Mouse (Mus musculus): ENCODE measurements around the gene Rab35. TPM values are rescaled to one million over a fixed set of nuclear protein-coding genes. Genes with fewer than 3 reads are reported as not detected.

Gene Rab35
- polyA plus RNA-seq, 1 experiment from 2014 or later = 18.7 TPM

GRCm38 (mm10) chr5:115669974-115670373 lies 38.3 kb downstream of the Rab35 start:
- no peaks in the 10 kb centered on the region for H3K9me3 ChIP-seq
- ATAC-seq (replicated peaks) = no peak
- no peak overlapping the region for H3K4me3 ChIP-seq
- H3K9ac ChIP-seq = no peak overlapping the region
- no peaks in the 10 kb centered on the region for H3K27me3 ChIP-seq (replicated peaks)
- 0 out of 2 replicates have a peak, but pooled peaks cover 3% of the 10 kb centered on the region for H3K4me1 ChIP-seq
- H3K4me2 ChIP-seq = no peak overlapping the region
- H3K36me3 ChIP-seq (replicated peaks) = no peaks in the 10 kb centered on the region
- H3K27ac ChIP-seq = no peak overlapping the region
- WGBS = 87% methylated on average over 11 of the region's 11 CpGs

- 77% methylated on average over 2 of the region's 2 CpGs for WGBS
- no peak for ATAC-seq (replicated peaks)
Observed at GRCm38 (mm10) chr5:115670406-115670805, 38.7 kb downstream of the Rab35 start.

DNA sequence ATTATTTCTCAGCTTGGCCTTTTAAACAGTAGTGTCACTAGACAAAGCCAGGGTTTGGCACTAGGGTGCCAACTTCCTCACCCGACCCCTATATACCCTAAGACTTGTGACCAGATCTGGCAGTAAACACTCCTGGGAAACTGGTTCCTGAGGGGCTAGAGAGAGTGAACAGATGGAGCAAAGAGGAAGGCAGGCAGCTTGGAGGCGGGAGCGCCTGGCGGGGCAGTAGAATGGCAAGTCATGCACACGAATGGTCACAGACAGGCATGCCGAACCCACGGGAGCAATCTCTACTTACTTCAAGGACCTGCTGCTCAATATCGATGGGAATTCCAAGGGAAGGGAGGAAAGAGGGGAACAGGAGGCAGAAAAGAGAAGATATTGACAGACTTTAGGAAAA lies 40.1 kb downstream of the Rab35 start:
- Histone ChIP-seq H3K4me2 (no peak overlapping the region), H3K4me1 (no peaks in the 10 kb centered on the region), H3K9ac (no peak overlapping the region), H3K9me3 (no peaks in the 10 kb centered on the region), H3K27me3 (replicated peaks) (no peaks in the 10 kb centered on the region), H3K36me3 (replicated peaks) (no peaks in the 10 kb centered on the region), H3K27ac (no peak overlapping the region), H3K4me3 (no peak overlapping the region)
- ATAC-seq (replicated peaks) = no peak
- 69% methylated on average over 8 of the region's 8 CpGs for WGBS

More at GRCm38 (mm10) chr5:115670406-115670805, 38.7 kb downstream of the Rab35 start:
- H3K27me3 ChIP-seq (replicated peaks) = no peaks in the 10 kb centered on the region
- no peaks in the 10 kb centered on the region for H3K9me3 ChIP-seq
- no peak overlapping the region for H3K27ac ChIP-seq
- H3K36me3 ChIP-seq (replicated peaks) = no peaks in the 10 kb centered on the region
- H3K4me2 ChIP-seq = no peak overlapping the region
- H3K4me1 ChIP-seq = 0 out of 2 replicates have a peak, but pooled peaks cover 3% of the 10 kb centered on the region
- no peak overlapping the region for H3K9ac ChIP-seq
- no peak overlapping the region for H3K4me3 ChIP-seq

GRCm38 (mm10) chr5:115685126-115685525 lies 53.4 kb downstream of the Rab35 start:
- H3K36me3 ChIP-seq (replicated peaks) = no peaks in the 10 kb centered on the region
- H3K27me3 ChIP-seq (replicated peaks) = no peaks in the 10 kb centered on the region
- H3K9me3 ChIP-seq = no peaks in the 10 kb centered on the region
- H3K27ac ChIP-seq = no peak overlapping the region
- no peak overlapping the region for H3K4me3 ChIP-seq
- no peak for ATAC-seq (replicated peaks)
- no peak overlapping the region for H3K9ac ChIP-seq
- whole genome bisulfite sequencing = 74% methylated on average over 10 of the region's 10 CpGs
- no peak overlapping the region for H3K4me2 ChIP-seq
- H3K4me1 ChIP-seq = peaks cover 13% of the 10 kb centered on the region

- H3K27ac ChIP-seq = no peak overlapping the region
- no peak overlapping the region for H3K4me3 ChIP-seq
- no peak for ATAC-seq (replicated peaks)
Observed at GRCm38 (mm10) chr5:115686716-115687115, 55.0 kb downstream of the Rab35 start.

DNA sequence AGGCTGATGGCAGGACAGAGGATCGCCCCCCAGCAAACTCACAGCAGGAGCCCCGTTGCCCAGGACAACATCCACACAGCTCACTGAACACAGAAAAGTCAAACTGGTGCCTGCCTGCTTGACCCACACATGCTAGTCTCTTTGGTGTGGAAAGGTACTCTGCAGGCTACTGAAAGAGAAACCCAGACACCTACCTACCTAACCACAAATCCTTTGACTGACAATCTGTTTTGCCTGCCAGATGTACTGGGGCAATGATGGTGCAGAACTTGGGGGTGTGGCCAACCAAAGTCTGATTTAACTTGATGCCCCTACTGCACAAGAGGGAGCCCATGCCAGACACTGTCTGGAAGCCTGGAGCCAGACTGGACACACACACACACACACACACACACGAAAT lies 61.6 kb downstream of the Rab35 start:
- H3K27me3 ChIP-seq (replicated peaks) = no peaks in the 10 kb centered on the region
- WGBS = 40% methylated on average over 3 of the region's 3 CpGs
- H3K9ac ChIP-seq = no peak overlapping the region
- ATAC-seq (replicated peaks) = no peak
- peaks cover 8% of the 10 kb centered on the region for H3K4me1 ChIP-seq
- no peak overlapping the region for H3K4me2 ChIP-seq
- no peaks in the 10 kb centered on the region for H3K9me3 ChIP-seq
- H3K36me3 ChIP-seq (replicated peaks) = no peaks in the 10 kb centered on the region
- no peak overlapping the region for H3K27ac ChIP-seq
- H3K4me3 ChIP-seq = no peak overlapping the region

More at GRCm38 (mm10) chr5:115686716-115687115, 55.0 kb downstream of the Rab35 start:
- H3K4me2 ChIP-seq = no peak overlapping the region
- H3K9me3 ChIP-seq = no peaks in the 10 kb centered on the region
- H3K27me3 ChIP-seq (replicated peaks) = no peaks in the 10 kb centered on the region
- H3K4me1 ChIP-seq = peaks cover 13% of the 10 kb centered on the region
- H3K9ac ChIP-seq = no peak overlapping the region
- 28% methylated on average over 7 of the region's 7 CpGs for WGBS
- no peaks in the 10 kb centered on the region for H3K36me3 ChIP-seq (replicated peaks)

DNA sequence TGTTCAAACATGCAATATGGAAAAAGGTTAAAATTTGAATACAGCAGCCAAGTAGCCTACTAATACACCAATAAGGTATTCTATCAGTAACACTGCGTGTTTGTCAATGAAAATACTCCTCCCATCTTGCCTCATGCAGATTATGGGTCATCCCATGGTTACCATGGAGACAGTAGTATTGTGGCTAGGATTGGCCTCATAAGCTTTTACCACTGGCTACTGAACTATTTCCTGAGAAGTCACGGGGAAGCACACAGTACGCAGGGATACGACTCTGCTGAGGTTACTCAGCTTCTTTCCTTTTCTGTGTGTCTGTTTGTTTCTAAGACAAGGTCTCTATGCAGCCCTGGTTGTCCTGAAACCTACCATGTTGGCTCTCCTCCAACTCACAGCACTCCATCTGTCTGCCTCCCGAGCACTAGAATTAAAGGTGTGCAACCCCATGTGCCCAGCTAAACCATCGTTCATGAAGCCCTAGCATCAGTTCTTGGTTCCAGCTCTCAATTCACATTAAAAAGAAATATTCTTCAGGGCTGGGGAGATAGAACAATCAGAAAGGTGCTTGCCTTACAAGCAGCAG lies 63.6 kb downstream of the Rab35 start:
- no peak for ATAC-seq (replicated peaks)
- H3K4me1 ChIP-seq = peaks cover 12% of the 10 kb centered on the region
- no peaks in the 10 kb centered on the region for H3K9me3 ChIP-seq
- peak overlapping the region; percentile 38; the same call in 1 of the 2 replicates for H3K27ac ChIP-seq
- H3K36me3 ChIP-seq (replicated peaks) = no peaks in the 10 kb centered on the region
- H3K4me3 ChIP-seq = no peak overlapping the region
- WGBS = 44% methylated on average over 6 of the region's 6 CpGs
- H3K4me2 ChIP-seq = no peak overlapping the region
- no peaks in the 10 kb centered on the region for H3K27me3 ChIP-seq (replicated peaks)
- no peak overlapping the region for H3K9ac ChIP-seq

DNA sequence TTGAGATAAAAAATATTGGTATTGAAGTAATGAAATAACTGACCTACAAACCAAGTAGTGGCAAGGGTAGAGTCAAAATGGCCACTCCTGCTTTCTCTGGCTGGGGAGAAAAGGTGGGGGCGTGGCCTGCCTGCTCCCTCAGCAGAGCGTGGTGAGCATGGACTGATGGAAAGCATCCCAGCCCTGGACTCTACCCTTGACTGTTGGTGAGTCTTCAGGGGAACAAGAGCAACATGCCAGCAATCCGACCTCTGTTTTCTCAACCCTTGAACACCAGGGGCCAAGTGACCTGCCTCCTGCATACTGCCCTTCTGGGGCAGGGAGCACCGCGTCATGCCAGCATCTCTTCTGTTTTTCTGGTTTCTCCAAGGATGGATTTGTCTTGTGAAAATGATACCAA lies 65.1 kb downstream of the Rab35 start:
- no peaks in the 10 kb centered on the region for H3K27me3 ChIP-seq (replicated peaks)
- no peak overlapping the region for H3K9ac ChIP-seq

More for the DNA sequence above, 65.1 kb downstream of the Rab35 start:
- no peak for ATAC-seq (replicated peaks)
- Histone ChIP-seq H3K4me2 (no peak overlapping the region), H3K4me1 (peaks cover 16% of the 10 kb centered on the region), H3K9me3 (no peaks in the 10 kb centered on the region), H3K27ac (no peak overlapping the region), H3K36me3 (replicated peaks) (no peaks in the 10 kb centered on the region), H3K4me3 (no peak overlapping the region)
- 82% methylated on average over 5 of the region's 5 CpGs for WGBS

Small RNAs within 50 kb of the gene (microRNA-seq; reads per million reads assigned to microRNA genes)
- gene Mir7030 = not detected

Other genes starting within 250 kb of the Rab35 start
- gene Msi1, start 202.3 kb upstream of the Rab35 start, polyA plus RNA-seq (2015; fragmentation: Nextera tagmentation; extraction: Ambion mirVana) = 65.9 and 66.3 TPM in 2 replicates
- not detected in 2 replicates for gene Pla2g1b, start 165.6 kb upstream of the Rab35 start, polyA plus RNA-seq (2015; fragmentation: Nextera tagmentation; extraction: Ambion mirVana)
- 31.6 and 32.6 TPM in 2 replicates for gene Sirt4, start 147.2 kb upstream of the Rab35 start, polyA plus RNA-seq (2015; fragmentation: Nextera tagmentation; extraction: Ambion mirVana)
- 20.4 and 20.9 TPM in 2 replicates for gene Pxn, start 125.2 kb upstream of the Rab35 start, polyA plus RNA-seq (2015; fragmentation: Nextera tagmentation; extraction: Ambion mirVana)
- 811 and 847 TPM in 2 replicates for gene Rplp0, start 72.4 kb upstream of the Rab35 start, polyA plus RNA-seq (2015; fragmentation: Nextera tagmentation; extraction: Ambion mirVana)
- 48.3 and 53.4 TPM in 2 replicates for gene Gcn1l1, start 66.7 kb upstream of the Rab35 start, polyA plus RNA-seq (2015; fragmentation: Nextera tagmentation; extraction: Ambion mirVana)
- gene Bicdl1, start 99.7 kb downstream of the Rab35 start, polyA plus RNA-seq (2015; fragmentation: Nextera tagmentation; extraction: Ambion mirVana) = 47.2 and 47.5 TPM in 2 replicates
- gene Cit, start 213.4 kb downstream of the Rab35 start, polyA plus RNA-seq (2015; fragmentation: Nextera tagmentation; extraction: Ambion mirVana) = 25.8 and 26.9 TPM in 2 replicates

Measured in midbrain, embryonic 15.5 days (tissue).